Mouse (Mus musculus) small intestine, adult 10 weeks (tissue): Measurements from ENCODE around the gene P4hb. TPM values are rescaled to one million over a fixed set of nuclear protein-coding genes. Genes with fewer than 3 reads are reported as not detected.

Experiments used
- polyA plus RNA-seq: library from polyadenylated mRNA; stranded (reverse); fragments of 350-450 nt; fragmentation: Illumina TruSeq; extraction: RNeasy Lipid Tissue Mini Kit (QIAGEN cat#74804); gene quantifications from one replicate; pipeline ENCODE4 v1.2.3, GENCODE M21; 2014; ENCODE audit warnings: low replicate concordance

Gene P4hb
- 728 TPM for polyA plus RNA-seq

DNA sequence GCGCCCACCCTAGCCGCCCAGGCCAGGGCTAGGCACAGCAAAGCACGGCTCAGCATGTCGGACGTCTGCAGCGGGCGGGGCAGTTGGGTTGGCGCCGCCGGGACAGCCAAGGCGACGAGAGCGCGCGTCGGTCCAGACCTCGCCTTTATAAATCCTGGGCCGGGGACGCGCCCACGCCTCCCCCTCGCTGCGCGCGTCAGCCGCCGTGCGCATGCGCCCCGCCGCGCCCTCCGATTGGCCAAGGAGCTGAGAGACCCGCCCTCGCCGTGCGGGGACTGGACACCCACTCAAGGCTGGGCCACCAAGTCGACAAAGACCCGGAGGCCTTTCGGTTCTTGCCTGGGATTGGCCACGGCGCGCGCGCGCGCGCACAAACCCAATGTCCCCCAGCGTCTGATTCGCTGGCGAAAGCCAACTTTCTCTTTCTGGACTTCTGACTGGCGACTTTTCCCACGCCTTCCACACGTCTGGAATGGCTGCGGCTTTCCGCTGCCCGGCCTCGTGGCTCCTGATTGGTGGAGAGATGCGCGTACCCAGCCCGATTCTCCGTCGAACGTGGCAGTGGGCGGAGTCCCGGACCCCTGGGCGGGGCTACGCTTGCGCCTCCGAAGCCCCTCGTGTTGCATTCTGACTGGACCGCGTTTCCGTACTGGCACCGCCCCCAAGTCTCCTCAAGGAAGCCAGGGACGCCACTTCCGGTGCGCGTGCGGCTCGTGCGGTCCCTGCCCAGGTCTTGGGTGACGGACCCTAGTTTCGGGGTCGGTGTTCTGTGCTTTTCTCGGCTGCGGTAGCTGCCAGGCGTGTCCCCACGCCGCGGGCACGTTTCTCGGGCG lies at the start of gene P4hb:
TSS of gene P4hb (minus strand) at position 502 of the 833 bp plus-strand sequence.

DNA sequence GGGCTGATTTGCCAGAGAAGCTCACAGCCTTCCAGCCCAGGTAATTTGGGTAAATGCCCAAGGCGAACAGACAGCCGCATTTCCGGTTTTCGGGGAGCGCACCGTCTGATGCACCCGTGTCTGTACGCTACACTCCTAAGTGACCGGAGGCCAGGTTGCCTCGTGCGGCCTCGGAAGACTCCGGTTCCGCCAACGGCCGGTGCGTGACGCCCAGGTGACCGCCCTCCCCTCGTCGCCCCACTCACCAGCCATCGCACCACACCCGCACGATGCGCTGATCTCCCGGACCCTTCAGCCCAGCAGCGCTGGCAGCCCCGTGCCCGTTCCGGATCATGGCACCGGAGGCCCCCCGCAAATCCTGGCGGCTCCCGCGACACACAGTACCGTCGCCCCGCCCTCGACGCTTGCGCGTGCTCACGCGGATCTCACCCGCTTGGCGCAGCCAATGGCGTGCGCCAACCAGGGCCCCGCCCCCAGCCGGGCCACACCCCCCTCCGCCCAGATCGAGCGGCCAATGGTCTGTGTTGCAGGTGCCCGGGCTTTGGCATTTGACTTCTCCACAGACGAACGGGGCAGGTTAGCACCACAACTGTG lies 44.6 kb upstream of the P4hb start, which contains the start of gene Pcyt2:
TSS of gene Pcyt2 (minus strand) at position 418 of the 594 bp plus-strand sequence.

DNA sequence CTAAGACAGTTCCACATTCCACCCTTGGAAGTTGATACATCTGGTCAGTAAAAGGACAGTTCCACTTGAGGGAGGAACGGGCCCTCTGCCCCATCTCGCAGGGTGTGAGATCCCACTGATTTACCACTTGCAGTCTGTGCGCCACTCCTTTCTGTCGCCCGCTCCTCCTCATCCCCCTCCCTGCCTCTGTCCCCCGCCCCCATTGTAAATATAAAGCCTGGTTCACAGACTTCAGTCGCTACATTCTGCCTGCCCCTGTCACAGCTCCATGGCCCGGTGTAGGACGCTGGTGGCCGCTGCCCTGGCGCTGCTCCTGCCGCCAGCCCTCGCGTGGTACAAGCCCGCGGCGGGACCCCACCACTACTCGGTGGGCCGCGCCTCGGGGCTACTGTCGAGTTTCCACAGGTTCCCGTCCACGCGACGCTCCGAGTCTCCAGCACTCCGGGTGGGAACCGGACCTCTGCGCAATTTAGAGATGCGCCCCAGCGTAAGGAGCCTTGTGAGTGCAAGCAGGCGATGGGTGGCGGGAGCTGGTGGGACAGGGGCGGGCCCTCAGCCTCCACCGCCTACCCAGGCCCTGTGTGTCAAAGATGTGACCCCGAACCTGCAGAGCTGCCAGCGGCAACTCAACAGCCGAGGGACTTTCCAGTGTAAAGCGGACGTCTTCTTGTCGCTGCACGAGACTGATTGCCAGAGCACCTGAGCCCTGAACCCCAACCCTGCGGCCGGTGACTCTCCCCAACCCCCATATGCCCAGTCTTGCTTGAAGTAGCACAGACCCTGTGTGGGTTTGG lies 35.4 kb upstream of the P4hb start, which contains the start of gene Npb:
TSS of gene Npb (plus strand) at position 237 of the 794 bp plus-strand sequence.

GRCm38 (mm10) chr11:120598283-120598989 lies 25.4 kb upstream of the P4hb start, which contains the start of the genes Alyref and Anapc11:
Gene Alyref, minus strand, starts transcription at chr11:120598365.
Gene Anapc11, plus strand, starts transcription at chr11:120598421.

GRCm38 (mm10) chr11:120581490-120582267 lies 8.6 kb upstream of the P4hb start, which contains the start of gene Arhgdia:
Gene Arhgdia, minus strand, starts transcription at chr11:120581624.

GRCm38 (mm10) chr11:120550810-120551440 lies 22.1 kb downstream of the P4hb start, which contains the start of gene Ppp1r27:
Gene Ppp1r27, minus strand, starts transcription at chr11:120551132.

DNA sequence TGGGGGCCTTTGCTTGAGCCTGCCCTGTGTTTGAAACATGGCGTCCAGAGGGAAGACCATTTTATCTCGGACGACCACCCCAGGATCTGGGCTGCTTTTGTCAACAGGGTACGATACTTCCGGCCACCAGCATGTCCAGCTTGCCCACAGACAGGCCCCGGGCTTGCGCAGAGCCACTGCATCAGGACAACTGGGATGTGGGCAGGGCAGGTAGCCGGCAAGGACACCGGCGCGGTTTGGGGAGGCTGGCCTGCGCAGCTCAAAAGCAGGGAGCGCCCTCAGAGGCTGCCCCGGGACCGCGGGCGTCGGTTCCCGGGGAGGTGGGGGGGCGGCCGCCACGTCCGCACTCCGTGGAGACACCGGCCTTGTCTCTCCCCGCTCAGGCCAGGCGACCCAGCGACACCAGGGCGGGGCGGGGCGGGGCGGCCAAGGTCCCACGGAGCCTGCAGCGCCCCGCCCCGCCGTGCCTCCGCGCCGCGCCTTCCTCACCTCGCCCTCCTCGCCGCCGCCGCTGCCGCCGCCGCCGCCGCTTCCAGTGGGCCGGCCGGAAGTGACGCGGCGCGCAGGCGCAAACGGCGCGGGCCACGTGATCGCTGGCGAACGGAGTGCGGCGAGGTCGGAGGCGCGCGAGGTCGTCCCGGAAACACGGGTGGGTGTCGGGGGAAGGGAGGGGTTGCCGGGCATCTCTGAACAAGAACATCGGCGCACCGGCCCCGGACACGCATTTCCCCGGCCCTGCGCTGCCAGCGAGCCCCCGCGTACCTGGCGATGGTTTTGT lies 23.7 kb downstream of the P4hb start, which contains the start of gene Mcrip1:
TSS of gene Mcrip1 (minus strand) at position 560 of the 778 bp plus-strand sequence.

GRCm38 (mm10) chr11:120530085-120530964 lies 42.7 kb downstream of the P4hb start, which contains the start of gene Gcgr:
Gene Gcgr, plus strand, starts transcription at chr11:120530699.

Other genes with a start within 250 kb of the P4hb start
- gene Actg1, start 224.7 kb downstream of the P4hb start, polyA plus RNA-seq = 737 TPM
- gene Fscn2, start 211.7 kb downstream of the P4hb start, polyA plus RNA-seq = not detected
- gene Faap100, start 194.5 kb downstream of the P4hb start, polyA plus RNA-seq = 0.19 TPM
- 10.0 TPM for gene Nploc4, start 135.5 kb downstream of the P4hb start, polyA plus RNA-seq
- not detected for gene Tspan10, start 130.6 kb downstream of the P4hb start, polyA plus RNA-seq
- not detected for gene Pde6g, start 119.8 kb downstream of the P4hb start, polyA plus RNA-seq
- not detected for gene Oxld1, start 115.2 kb downstream of the P4hb start, polyA plus RNA-seq
- gene Ccdc137, start 115.1 kb downstream of the P4hb start, polyA plus RNA-seq = 6.7 TPM
- gene Arl16, start 105.6 kb downstream of the P4hb start, polyA plus RNA-seq = 5.3 TPM
- gene Mrpl12, start 88.6 kb downstream of the P4hb start, polyA plus RNA-seq = 1.6 TPM
- 1.6 TPM for gene Slc25a10, start 81.4 kb downstream of the P4hb start, polyA plus RNA-seq
- not detected for gene Gcgr, start 42.6 kb downstream of the P4hb start, polyA plus RNA-seq
- not detected for gene Mcrip1, start 23.5 kb downstream of the P4hb start, polyA plus RNA-seq
- not detected for gene Ppp1r27, start 22.1 kb downstream of the P4hb start, polyA plus RNA-seq
- gene Arhgdia, start 8.4 kb upstream of the P4hb start, polyA plus RNA-seq = 24.2 TPM
- 18.5 TPM for gene Alyref, start 25.1 kb upstream of the P4hb start, polyA plus RNA-seq
- 8.2 TPM for gene Anapc11, start 25.2 kb upstream of the P4hb start, polyA plus RNA-seq
- not detected for gene Npb, start 35.2 kb upstream of the P4hb start, polyA plus RNA-seq
- gene Pcyt2, start 44.7 kb upstream of the P4hb start, polyA plus RNA-seq = 28.6 TPM
- gene Sirt7, start 52.0 kb upstream of the P4hb start, polyA plus RNA-seq = 9.2 TPM
- gene Mafg, start 60.3 kb upstream of the P4hb start, polyA plus RNA-seq = 10.0 TPM
- gene Pycr1, start 70.5 kb upstream of the P4hb start, polyA plus RNA-seq = 1.4 TPM
- gene Myadml2, start 74.9 kb upstream of the P4hb start, polyA plus RNA-seq = not detected
- gene Notum, start 87.9 kb upstream of the P4hb start, polyA plus RNA-seq = not detected
- 3.6 TPM for gene Aspscr1, start 99.7 kb upstream of the P4hb start, polyA plus RNA-seq
- gene Cenpx, start 140.5 kb upstream of the P4hb start, polyA plus RNA-seq = not detected
- gene Lrrc45, start 140.7 kb upstream of the P4hb start, polyA plus RNA-seq = 0.33 TPM
- not detected for gene Rac3, start 148.2 kb upstream of the P4hb start, polyA plus RNA-seq
- gene Dcxr, start 154.0 kb upstream of the P4hb start, polyA plus RNA-seq = not detected
- gene Cbr2, start 158.9 kb upstream of the P4hb start, polyA plus RNA-seq = not detected
- gene Hmga1b, start 189.5 kb upstream of the P4hb start, polyA plus RNA-seq = not detected
- not detected for gene Rfng, start 211.0 kb upstream of the P4hb start, polyA plus RNA-seq
- 4.1 TPM for gene Gps1, start 211.0 kb upstream of the P4hb start, polyA plus RNA-seq
- gene Dus1l, start 223.2 kb upstream of the P4hb start, polyA plus RNA-seq = 2.2 TPM